Mouse (Mus musculus) heart, postnatal 0 days (tissue): ENCODE data around the gene Scd1.

ENCODE experiments used
- CTCF ChIP-seq: IDR thresholded peaks from 2 replicates; pipeline ENCODE4 v1.5.1; 2016; ENCODE audit warnings: antibody characterized with exemption, control low read depth, low read depth
- EP300 ChIP-seq: IDR thresholded peaks from 2 replicates; pipeline ENCODE4 v1.6.1; 2016; ENCODE audit warnings: antibody characterized with exemption, low read depth

- no peak for TF ChIP-seq CTCF
- TF ChIP-seq EP300, result no peak
Observed at GRCm38 (mm10) chr19:44364029-44364428, 43.6 kb downstream of the Scd1 start.
